Mouse (Mus musculus): ENCODE measurements around the gene Zfp454. TPM values are rescaled to one million over a fixed set of nuclear protein-coding genes. Genes with fewer than 3 reads are reported as not detected.

Zfp454 gene
- polyA plus RNA-seq (2014; fragmentation: Illumina TruSeq; extraction: RNeasy Lipid Tissue Mini Kit (QIAGEN cat#74804); ENCODE audit: low read depth, low replicate concordance): 4.7 TPM

GRCm38 (mm10) chr11:50887390-50888128 is at the start of gene Zfp454:
Gene Zfp454 (minus strand): TSS chr11:50887651.

DNA sequence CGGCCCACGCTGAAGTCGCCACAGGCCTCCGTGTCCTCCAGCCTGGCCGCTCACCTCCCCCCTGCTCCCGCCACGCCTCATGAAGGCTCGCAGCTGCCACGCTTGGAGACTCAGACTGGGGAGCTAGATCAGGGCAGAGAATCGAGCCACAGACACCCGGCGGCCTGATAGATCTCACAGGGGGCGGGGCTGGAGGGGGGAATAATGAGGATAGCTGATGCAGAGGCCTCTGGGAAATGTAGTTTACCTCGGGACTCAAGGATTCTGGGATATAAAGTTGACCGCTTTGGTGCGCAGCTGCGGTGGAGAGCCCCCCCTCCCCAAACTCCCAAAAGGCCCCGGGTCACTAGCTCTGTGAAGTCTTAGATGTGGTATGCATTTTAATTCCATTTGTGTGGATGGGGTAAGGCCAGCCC is 44.0 kb upstream of the Zfp454 start, which contains the start of gene Zfp354b:
Gene Zfp354b, minus strand, starts transcription at position 183 of the 416 bp plus-strand sequence.

DNA sequence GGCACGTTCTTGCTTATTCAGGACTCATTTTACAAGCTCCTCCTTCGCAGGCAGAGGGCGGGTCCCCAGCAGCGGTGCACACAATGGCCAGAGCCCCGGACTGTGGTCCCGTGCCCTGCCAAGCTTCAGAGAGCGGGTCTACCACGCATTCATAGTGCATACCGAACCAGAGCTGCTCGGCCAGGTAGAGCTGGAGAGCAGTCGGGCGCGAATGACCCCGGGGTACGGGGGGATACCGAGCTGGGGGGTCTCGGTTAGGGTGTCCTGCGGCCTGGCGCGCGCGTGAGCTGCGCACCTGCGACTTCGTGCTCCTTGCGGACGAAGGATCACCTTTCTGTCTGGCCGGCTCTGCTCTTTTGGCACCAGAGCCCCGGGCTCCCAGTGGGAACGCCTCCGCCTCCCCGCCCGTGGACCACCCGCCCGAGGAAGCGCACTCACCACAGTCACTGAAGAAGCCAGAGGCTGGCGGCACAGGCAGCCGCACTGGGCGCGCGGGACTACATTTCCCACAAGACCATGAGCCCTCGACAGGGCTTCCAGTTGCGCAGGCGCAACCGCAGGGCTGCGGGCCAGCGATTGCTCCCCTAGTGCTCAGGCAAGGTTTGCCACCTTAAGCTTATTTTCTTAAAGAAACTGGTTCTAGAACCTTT is 28.3 kb upstream of the Zfp454 start, which contains the start of gene Zfp2:
Gene Zfp2, minus strand, starts transcription at position 495 of the 650 bp plus-strand sequence.

DNA sequence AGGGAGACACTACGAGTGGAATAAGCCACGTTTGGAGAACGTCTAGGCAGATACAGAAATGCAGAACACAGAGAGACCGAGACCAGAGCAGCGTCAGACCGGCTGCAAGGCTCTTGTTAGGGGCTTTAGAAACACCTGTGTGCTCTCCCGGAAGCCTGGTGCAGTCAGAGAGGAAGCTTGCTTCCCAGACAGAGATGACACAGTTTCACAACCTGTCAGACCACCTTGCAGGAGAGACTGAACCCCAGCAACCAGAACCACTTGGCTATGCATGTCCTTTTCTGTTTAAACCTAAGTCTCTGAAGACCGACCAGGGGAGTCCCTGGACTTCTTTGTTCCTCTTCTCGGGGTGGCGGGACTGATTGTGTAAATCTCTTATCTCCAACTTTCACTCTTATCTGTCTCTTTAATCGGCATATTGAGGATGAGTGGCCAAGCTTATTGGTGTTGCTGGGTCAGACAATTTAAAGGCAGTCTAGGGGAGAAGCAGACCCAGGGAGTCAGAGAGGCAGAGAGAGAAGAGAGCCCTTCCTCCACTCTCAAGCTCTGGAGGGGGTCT is 37.2 kb downstream of the Zfp454 start, which contains the start of gene Grm6:
Gene Grm6, plus strand, starts transcription at position 509 of the 559 bp plus-strand sequence.

DNA sequence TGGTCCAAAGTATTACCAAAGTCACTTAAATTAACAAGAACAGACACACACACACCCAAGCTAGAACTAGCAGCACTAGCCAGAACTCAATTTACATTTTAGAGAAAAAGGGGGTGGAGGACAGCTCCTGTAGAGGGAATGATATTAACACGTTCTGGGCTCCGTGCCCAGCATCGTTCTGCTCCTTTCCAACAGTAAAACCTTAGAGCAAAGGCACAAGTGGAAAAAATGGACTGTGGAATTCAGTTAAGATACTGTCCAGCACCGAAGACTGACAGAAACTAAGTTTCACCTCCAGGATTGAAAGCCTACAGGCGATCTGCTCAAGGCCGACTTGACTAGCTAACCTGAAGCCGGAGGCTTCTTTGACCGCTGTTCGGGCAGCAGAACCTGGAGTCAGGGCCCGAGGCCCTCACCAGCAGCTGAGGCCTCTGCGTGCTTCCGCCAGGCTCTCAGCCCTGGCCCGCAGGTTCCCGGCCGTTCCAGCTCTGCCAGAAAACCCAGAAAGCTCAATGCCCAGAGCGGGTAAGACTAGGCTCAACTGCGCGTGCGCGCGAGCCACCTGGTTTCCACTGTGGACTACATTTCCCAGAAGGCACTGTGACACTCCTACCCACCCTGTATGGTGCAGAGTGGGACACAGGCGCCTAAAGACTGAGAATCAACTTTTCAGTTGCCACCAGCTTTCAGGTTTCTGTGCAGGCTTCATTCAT is 46.3 kb downstream of the Zfp454 start, which contains the start of gene Zfp879:
Gene Zfp879, minus strand, starts transcription at position 530 of the 713 bp plus-strand sequence.

GRCm38 (mm10) chr11:50827010-50827953 is 60.2 kb downstream of the Zfp454 start, which contains the start of gene Zfp354c:
Gene Zfp354c (minus strand): TSS chr11:50827724.

Other genes with a start within 250 kb of the Zfp454 start
- 7.8 TPM for gene Zfp354c, start 59.9 kb downstream of the Zfp454 start, polyA plus RNA-seq (2014; fragmentation: Illumina TruSeq; extraction: RNeasy Lipid Tissue Mini Kit (QIAGEN cat#74804); ENCODE audit: low read depth, low replicate concordance)
- gene Zfp879, start 46.1 kb downstream of the Zfp454 start, polyA plus RNA-seq (2014; fragmentation: Illumina TruSeq; extraction: RNeasy Lipid Tissue Mini Kit (QIAGEN cat#74804); ENCODE audit: low read depth, low replicate concordance): 1.5 TPM
- not detected for gene Grm6, start 37.0 kb downstream of the Zfp454 start, polyA plus RNA-seq (2014; fragmentation: Illumina TruSeq; extraction: RNeasy Lipid Tissue Mini Kit (QIAGEN cat#74804); ENCODE audit: low read depth, low replicate concordance)
- gene Zfp2, start 28.5 kb upstream of the Zfp454 start, polyA plus RNA-seq (2014; fragmentation: Illumina TruSeq; extraction: RNeasy Lipid Tissue Mini Kit (QIAGEN cat#74804); ENCODE audit: low read depth, low replicate concordance): 17.0 TPM
- gene Zfp354b, start 44.0 kb upstream of the Zfp454 start, polyA plus RNA-seq (2014; fragmentation: Illumina TruSeq; extraction: RNeasy Lipid Tissue Mini Kit (QIAGEN cat#74804); ENCODE audit: low read depth, low replicate concordance): 6.5 TPM
- not detected for gene 4933414I15Rik, start 56.1 kb upstream of the Zfp454 start, polyA plus RNA-seq (2014; fragmentation: Illumina TruSeq; extraction: RNeasy Lipid Tissue Mini Kit (QIAGEN cat#74804); ENCODE audit: low read depth, low replicate concordance)
- gene Prop1, start 66.1 kb upstream of the Zfp454 start, polyA plus RNA-seq (2014; fragmentation: Illumina TruSeq; extraction: RNeasy Lipid Tissue Mini Kit (QIAGEN cat#74804); ENCODE audit: low read depth, low replicate concordance): not detected
- gene Olfr1378, start 78.9 kb upstream of the Zfp454 start, polyA plus RNA-seq (2014; fragmentation: Illumina TruSeq; extraction: RNeasy Lipid Tissue Mini Kit (QIAGEN cat#74804); ENCODE audit: low read depth, low replicate concordance): not detected
- gene Olfr1377, start 94.3 kb upstream of the Zfp454 start, polyA plus RNA-seq (2014; fragmentation: Illumina TruSeq; extraction: RNeasy Lipid Tissue Mini Kit (QIAGEN cat#74804); ENCODE audit: low read depth, low replicate concordance): not detected
- gene Olfr51, start 115.9 kb upstream of the Zfp454 start, polyA plus RNA-seq (2014; fragmentation: Illumina TruSeq; extraction: RNeasy Lipid Tissue Mini Kit (QIAGEN cat#74804); ENCODE audit: low read depth, low replicate concordance): not detected
- gene Olfr54, start 126.6 kb upstream of the Zfp454 start, polyA plus RNA-seq (2014; fragmentation: Illumina TruSeq; extraction: RNeasy Lipid Tissue Mini Kit (QIAGEN cat#74804); ENCODE audit: low read depth, low replicate concordance): not detected
- not detected for gene Olfr1375, start 160.5 kb upstream of the Zfp454 start, polyA plus RNA-seq (2014; fragmentation: Illumina TruSeq; extraction: RNeasy Lipid Tissue Mini Kit (QIAGEN cat#74804); ENCODE audit: low read depth, low replicate concordance)
- gene Zfp354a, start 171.6 kb upstream of the Zfp454 start, polyA plus RNA-seq (2014; fragmentation: Illumina TruSeq; extraction: RNeasy Lipid Tissue Mini Kit (QIAGEN cat#74804); ENCODE audit: low read depth, low replicate concordance): 22.0 TPM